Mouse (Mus musculus): ENCODE data around the gene Traf2.
A peak's percentile ranks its signal among the peaks of the same experiment; 100 is the strongest.

Gene Traf2

DNA sequence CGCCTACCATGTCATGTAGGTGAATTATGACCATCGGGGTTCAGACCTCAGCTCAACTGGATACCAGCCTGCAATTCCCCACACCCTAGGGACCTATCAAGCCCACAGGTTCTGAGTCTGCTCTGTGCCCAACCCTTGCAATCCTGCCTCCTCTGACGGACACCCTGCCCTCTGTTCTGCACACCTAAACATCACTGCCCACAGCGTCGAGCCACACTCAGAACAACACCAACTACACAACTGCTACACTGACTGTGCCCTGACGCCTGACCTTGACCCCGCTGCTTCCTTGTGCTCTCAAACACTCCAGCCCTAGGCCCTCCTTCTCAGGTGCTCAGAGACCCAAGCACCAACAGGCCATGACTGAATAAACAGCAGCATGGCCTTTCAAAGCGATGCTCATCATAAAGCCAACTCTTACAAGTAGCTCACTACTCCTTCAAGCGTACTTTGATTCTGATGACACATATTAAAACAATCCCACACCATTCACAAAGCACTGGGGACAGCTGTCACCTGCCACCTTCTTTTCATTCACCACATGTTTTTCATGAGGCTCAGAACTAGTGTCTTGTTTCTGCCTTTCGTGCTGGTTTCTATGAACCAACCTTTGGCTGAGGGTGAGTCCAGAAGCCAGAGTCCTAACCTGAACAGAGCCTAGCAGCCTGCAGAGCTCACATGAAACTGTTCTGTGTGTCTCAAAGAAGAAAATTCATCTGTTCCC, 4.9 kb downstream of the Traf2 start:
- no peak for DNase-seq (ENCODE audit: low spot score in 2 of 2)

GRCm38 (mm10) chr2:25540541-25540948, 6.2 kb downstream of the Traf2 start:
- DNase-seq (ENCODE audit: low spot score in 2 of 2) = no peak

- no peak for DNase-seq (ENCODE audit: low spot score in 2 of 2)
Measured at GRCm38 (mm10) chr2:25536531-25536930, 10.2 kb downstream of the Traf2 start.

DNA sequence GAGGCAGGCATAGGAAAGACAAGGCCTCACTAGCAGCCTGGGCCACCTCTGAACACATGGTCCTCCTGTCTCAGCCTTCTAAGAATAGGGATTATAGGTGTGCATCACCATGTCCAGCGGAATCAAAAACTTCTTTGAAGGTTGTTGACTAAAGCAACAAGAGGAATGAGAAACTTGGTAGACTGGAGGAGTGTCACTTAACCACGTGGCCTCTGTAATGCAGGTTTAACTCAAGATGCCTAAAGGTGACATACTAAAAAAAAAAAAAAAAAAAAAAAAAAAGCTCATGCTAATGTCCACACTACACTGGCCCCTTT, 11.9 kb downstream of the Traf2 start:
- no peak for DNase-seq (ENCODE audit: low spot score in 2 of 2)

- DNase-seq (ENCODE audit: low spot score in 2 of 2) = no peak
Measured at GRCm38 (mm10) chr2:25534178-25534865, 12.4 kb downstream of the Traf2 start.

- DNase-seq (ENCODE audit: low spot score in 2 of 2) = no peak
Measured at GRCm38 (mm10) chr2:25533707-25534106, 13.0 kb downstream of the Traf2 start.

DNA sequence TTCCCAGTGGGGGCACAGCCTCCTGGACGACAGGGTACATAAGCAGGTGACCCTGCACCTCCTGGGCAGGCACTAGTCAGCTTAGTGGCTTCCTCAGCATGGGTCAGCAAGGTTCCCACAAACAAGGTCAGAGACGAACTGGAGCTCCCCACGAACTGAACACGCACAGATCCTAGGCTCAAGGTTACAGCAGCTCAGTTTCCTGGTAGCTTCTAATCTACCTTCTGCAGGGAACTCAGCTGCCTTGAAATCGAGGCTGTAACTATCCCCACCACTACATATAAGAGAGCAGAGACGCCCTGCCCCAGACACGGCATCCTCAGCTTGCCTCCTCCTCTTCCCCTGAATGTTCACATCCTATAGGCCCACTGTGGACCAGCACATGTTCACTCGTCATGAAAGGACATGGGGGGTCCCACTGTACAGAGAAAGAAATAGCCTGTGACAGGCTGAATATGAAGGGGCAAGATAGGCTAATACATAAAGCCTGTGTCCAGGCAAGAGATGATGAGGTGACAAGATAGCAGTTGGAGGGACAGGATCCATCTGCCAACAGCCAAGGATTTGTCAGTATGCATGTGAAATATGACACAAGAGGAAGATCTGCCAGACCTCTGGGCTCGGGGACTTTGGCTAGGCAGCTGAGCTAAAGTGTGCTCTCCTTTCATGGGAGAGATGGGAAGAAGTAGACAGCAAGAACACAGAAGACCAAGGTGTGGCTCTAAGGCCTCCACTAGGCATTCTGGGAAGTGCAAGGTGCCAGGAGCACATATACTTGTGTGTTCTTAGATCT, 20.0 kb downstream of the Traf2 start:
- no peak for DNase-seq (ENCODE audit: low spot score in 2 of 2)

DNA sequence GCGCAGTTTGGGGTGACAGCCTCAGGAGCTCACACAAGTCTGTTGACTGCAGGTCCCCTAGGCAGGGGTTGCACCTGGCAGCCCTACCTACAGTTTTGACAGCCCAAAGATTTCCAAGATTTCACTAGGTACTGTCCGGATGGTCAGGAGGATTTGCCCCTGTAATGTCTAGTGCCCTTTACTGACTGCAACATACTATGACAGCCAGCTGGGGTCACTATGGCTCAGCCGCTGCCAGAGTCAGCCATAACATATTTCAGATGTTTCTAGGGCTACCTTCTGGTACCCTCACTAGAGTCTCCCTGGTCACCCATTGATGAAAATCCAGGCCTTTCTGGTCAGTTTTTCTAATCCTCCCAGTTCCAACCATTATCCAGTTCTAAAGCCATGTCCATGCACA, 36.8 kb downstream of the Traf2 start:
- DNase-seq (ENCODE audit: low spot score in 2 of 2) = no peak

GRCm38 (mm10) chr2:25506964-25507363, 39.8 kb downstream of the Traf2 start:
- no peak for DNase-seq (ENCODE audit: low spot score in 2 of 2)

DNA sequence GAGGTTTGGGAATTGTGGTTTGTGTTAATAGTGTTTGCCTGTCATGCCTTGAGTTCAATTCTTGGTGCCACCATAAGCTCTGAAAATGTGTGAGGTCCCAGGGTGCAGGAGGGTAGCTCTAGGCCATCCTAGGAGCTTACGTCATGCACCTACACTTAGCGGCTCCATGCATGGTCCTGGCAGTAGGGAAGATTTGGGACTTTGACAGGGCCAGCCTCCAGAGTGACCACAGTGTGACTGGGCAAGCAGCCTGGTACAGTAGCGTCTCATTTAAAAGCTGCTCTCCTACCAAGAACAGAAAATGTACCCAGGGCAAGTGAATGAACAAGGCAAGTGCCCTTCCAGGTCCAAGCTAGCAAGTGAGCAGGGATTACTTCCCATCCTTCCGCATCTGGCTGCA, 40.9 kb downstream of the Traf2 start:
- no peak for DNase-seq (ENCODE audit: low spot score in 2 of 2)

- DNase-seq (ENCODE audit: low spot score in 2 of 2) = no peak
Measured at GRCm38 (mm10) chr2:25505000-25505399, 41.7 kb downstream of the Traf2 start.

- DNase-seq (ENCODE audit: low spot score in 2 of 2) = no peak
Measured at GRCm38 (mm10) chr2:25504538-25504937, 42.2 kb downstream of the Traf2 start.

- no peak for DNase-seq (ENCODE audit: low spot score in 2 of 2)
Measured at GRCm38 (mm10) chr2:25502726-25503125, 44.0 kb downstream of the Traf2 start.

DNA sequence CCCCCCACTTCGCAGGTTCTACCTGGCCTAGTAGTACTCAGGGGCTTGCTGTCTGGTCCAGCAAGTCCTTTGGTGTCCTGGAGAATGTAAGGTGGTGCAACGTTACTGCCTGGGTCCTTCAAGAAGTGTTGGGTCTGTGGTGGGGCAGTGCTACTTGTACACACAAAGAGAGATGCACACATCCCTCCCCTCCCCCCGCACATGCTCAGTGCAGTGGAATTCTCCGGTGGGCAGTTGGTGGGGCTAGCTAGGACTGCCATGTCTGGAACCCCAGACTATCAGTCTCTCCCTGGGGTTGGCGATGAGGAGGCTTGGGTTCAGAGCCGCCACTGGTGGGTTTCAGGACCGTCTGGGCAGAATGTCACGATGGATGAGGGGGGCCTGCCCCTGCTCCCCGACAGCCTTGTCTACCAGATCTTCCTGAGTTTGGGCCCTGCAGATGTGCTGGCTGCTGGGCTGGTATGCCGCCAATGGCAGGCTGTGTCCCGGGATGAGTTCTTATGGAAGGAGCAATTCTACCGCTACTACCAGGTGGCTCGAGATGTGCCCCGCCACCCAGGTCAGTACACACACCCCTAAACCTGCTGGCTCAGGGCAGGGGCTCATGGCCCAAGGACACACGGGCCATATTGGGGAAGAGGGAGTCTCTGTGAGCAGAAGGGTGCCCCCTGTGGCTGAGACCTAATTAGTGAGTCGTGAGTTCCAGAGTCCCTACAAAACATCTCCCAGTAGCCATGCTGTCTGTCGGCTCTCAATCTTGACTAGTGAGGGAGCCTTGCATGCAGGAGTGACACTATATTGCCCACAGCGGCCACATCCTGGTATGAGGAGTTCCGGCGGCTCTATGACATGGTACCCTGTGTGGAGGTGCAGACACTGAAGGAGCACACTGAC, 44.9 kb downstream of the Traf2 start, which contains the start of gene C8g:
C8g (minus strand) TSS at position 127 of the 894 bp plus-strand sequence.
- DNase-seq (ENCODE audit: low spot score in 2 of 2) = no peak

DNA sequence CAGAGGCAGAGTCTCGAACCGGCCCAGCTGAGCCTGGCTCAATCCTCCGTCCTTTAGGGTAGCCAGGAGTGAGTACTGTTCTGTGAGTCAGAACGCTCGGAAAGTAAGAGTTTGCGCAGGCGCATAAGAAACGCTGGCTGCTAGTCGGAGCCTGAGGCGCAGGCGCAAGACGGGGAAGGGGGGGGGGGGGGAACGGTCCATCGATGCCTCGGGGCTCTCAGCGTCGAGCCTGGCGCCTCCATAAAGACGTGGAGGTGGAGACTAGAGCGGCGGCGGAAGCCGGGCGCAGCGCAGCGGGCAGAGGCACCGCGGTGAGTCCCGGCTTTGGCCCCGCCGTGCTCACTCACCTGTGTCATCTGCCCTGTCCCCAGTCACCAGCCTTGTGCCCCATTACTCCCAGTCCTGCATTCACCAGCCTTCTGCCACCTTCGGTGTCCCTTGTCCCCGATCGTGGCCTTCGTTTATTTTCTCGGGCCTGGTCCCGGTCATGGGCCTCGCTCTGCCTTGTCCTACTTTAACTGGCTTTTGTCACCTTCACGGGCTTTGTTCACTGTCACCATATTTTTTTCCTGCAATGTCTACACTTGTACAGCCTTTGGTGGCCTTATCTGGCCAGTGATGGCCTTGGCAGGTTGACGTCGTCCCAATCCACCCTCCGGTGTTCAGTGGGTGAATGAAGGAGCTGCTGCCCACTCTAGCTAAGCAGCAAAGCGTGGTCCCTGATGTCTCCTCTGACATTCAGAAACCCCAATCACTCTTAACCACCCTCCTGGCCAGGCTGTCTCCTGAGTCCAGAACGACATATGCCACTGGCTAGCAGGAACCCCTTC, 45.9 kb downstream of the Traf2 start, which contains the start of gene Fbxw5:
Fbxw5 (plus strand) TSS at position 175 of the 830 bp plus-strand sequence.
- DNase-seq (ENCODE audit: low spot score in 2 of 2) = peak; percentile 68 to 69

GRCm38 (mm10) chr2:25500071-25500575, 46.6 kb downstream of the Traf2 start:
- no peak for DNase-seq (ENCODE audit: low spot score in 2 of 2)

DNA sequence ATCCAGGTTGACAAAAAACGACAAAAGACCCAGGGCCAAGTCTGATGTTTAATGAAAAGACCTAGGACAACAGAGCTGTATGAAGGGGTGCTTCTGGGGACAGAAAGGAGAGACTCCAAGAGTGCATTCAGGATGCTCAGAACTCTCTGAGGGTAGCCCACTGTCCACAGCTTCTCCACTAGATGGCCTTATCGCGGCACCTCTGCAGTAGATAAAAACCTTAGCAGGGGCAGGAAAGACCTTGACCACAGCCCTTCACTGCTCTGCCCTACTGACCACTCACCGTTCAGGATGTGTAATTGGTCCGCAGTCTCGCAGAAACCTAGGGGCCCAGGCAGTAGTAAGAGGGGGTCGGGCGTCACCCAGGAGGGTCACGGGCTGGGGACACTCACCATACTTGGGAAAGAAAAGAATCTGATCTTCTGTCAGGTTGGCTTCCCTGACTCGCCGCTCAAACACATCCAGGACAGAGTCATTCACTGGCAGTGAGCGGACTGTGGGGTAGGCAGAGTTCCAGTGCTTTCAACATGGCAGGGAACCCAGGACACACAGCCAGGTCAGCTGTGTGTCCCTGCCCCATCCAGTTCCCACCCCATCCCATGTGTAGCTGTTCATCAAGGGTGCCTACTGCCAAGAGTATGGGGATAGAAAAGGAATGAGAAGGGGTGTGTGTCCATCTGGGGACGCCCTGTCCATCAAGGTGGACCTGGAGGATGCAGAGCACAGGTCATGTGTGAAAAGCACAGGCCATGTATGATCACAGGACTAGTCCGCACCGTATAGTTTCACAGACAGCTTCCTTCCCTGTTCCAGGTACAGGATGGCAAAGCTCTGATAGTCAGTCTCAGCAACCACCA, 47.9 kb downstream of the Traf2 start:
- DNase-seq (ENCODE audit: low spot score in 2 of 2) = no peak

GRCm38 (mm10) chr2:25497846-25498575, 48.7 kb downstream of the Traf2 start:
- DNase-seq (ENCODE audit: low spot score in 2 of 2) = no peak

DNA sequence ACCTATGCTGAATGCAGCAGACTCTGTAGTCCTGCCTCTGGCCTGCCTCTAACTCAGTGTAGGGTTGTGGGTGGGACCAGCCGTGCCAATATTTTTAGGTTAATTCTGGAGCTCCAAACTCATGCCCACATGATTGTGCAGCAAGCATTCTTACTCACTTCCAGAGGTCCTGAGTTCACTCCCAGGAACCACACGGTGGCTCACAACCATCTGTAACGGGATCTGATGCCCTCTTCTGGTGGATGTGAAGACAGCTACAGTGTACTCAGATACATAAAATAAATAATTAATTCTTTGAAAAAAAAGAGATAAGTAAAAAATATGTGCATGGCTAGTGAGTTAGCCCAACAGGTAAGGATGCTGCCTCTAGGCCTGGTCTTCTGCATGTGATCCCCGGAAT, 50.3 kb downstream of the Traf2 start:
- DNase-seq (ENCODE audit: low spot score in 2 of 2) = no peak
